Mouse (Mus musculus) liver, embryonic 13.5 days (tissue): ENCODE results near the gene Pax1. TPM values are rescaled to one million over a fixed set of nuclear protein-coding genes. Genes with fewer than 3 reads are reported as not detected.

Experiments used
- ATAC-seq: fragments of 200-750 bp; cut with Nextera tagmentation; 2 replicates; pipeline ENCODE4 v1.8.0; 2017; ENCODE audit warnings: low read depth, mild to moderate bottlenecking, moderate number of reproducible peaks, moderate library complexity
- DNase-seq: peaks from one replicate; pipeline ENCODE4 v3.0.0; 2022
- H3K27ac ChIP-seq: fragments of 300-500 bp; sonication (generic); 2 replicates; pipeline ENCODE4 v1.5.1; 2015; ENCODE audit warnings: moderate library complexity, mild to moderate bottlenecking, inconsistent platforms
- H3K27me3 ChIP-seq: fragments of 300-500 bp; sonication (generic); 2 replicates; pipeline ENCODE4 v1.6.1; 2015; ENCODE audit warnings: mild to moderate bottlenecking, inconsistent platforms
- H3K36me3 ChIP-seq: fragments of 300-500 bp; sonication (generic); 2 replicates; pipeline ENCODE4 v1.6.1; 2015; ENCODE audit warnings: mild to moderate bottlenecking, inconsistent platforms
- H3K4me1 ChIP-seq: fragments of 300-500 bp; sonication (generic); replicated peaks from 2 replicates; pipeline ENCODE4 v1.6.1; 2015; ENCODE audit warnings: inconsistent platforms
- H3K4me2 ChIP-seq: fragments of 300-500 bp; sonication (generic); 2 replicates; pipeline ENCODE4 v1.6.1; 2015; ENCODE audit warnings: inconsistent platforms, mild to moderate bottlenecking, moderate library complexity
- H3K4me3 ChIP-seq: fragments of 300-500 bp; sonication (generic); replicated peaks from 2 replicates; pipeline ENCODE4 v1.5.1; 2015; ENCODE audit warnings: mild to moderate bottlenecking, inconsistent platforms
- H3K9ac ChIP-seq: fragments of 300-500 bp; sonication (generic); 2 replicates; pipeline ENCODE4 v1.6.1; 2015; ENCODE audit warnings: mild to moderate bottlenecking, inconsistent platforms
- H3K9me3 ChIP-seq: fragments of 300-500 bp; sonication (generic); replicated peaks from 2 replicates; pipeline ENCODE4 v1.6.1; 2016; ENCODE audit warnings: inconsistent platforms
- WGBS: fragments of 180-500 bp; shearing (Covaris S2); methylation state at CpG from one replicate; pipeline ENCODE4 v1.1.7; 2015; ENCODE audit not compliant: insufficient replicate concordance; 5-methylcytosine and 5-hydroxymethylcytosine counted together
- polyA plus RNA-seq: library from polyadenylated mRNA; unstranded; fragments of >200 nt; fragmentation: Nextera tagmentation; extraction: Ambion mirVana; gene quantifications from 2 replicates; pipeline ENCODE4 v1.2.1, GENCODE M21; 2015

Pax1 gene
- not detected in 2 replicates for polyA plus RNA-seq

GRCm38 (mm10) chr2:147361581-147361980, at the start of gene Pax1:
Gene Pax1 (plus strand): TSS chr2:147361925.
- DNase-seq: no peak
- Histone ChIP-seq H3K9ac (no peak within 1 kb of the TSS), H3K4me2 (no peak within 1 kb of the TSS), H3K27me3 (peaks cover 94% of the 10 kb centered on the region), H3K9me3 (no peaks in the 10 kb centered on the region), H3K4me1 (no peaks in the 10 kb centered on the region), H3K36me3 (no peaks in the 10 kb centered on the region), H3K4me3 (no peak within 1 kb of the TSS), H3K27ac (no peak within 1 kb of the TSS)
- 2% methylated on average over 18 of the region's 18 CpGs for WGBS
- no peak for ATAC-seq

DNA sequence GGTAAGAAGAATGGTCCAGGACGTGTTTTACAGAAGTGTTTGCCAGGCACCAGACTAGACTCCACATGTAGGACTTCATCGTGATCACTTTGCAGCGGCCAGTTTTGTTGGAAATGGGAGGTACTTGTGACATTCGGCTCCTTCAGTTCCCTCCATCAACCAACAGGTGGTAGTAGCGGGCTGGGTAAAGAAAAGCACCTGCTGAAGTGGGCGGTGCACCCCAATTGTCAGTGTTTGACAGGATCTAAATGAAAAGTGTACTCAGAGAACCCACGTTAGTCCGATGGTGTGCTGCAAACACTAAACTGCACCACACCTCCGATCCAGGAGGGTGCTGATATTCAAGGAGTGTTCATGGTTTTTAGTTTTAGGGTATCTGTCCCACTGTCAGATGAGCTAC, 40.7 kb upstream of the Pax1 start:
- peak; percentile 1 for DNase-seq
- no peak overlapping the region for H3K27ac ChIP-seq
- no peaks in the 10 kb centered on the region for H3K4me1 ChIP-seq
- H3K4me2 ChIP-seq: no peak overlapping the region
- 0 out of 2 replicates have a peak, but pooled peaks cover 5% of the 10 kb centered on the region for H3K27me3 ChIP-seq
- no peak overlapping the region for H3K9ac ChIP-seq
- ATAC-seq: no peak
- H3K36me3 ChIP-seq: no peaks in the 10 kb centered on the region
- 8% methylated on average over 9 of the region's 9 CpGs for WGBS
- H3K9me3 ChIP-seq: no peaks in the 10 kb centered on the region
- H3K4me3 ChIP-seq: no peak overlapping the region

- Histone ChIP-seq H3K4me2 (no peak overlapping the region), H3K36me3 (no peaks in the 10 kb centered on the region), H3K4me3 (no peak overlapping the region), H3K9me3 (no peaks in the 10 kb centered on the region), H3K4me1 (no peaks in the 10 kb centered on the region), H3K27me3 (0 out of 2 replicates have a peak, but pooled peaks cover 4% of the 10 kb centered on the region), H3K27ac (no peak overlapping the region), H3K9ac (no peak overlapping the region)
- WGBS: 64% methylated on average over 2 of the region's 2 CpGs
- DNase-seq (no peak), ATAC-seq (no peak)
Measured at GRCm38 (mm10) chr2:147325178-147325577, 36.5 kb upstream of the Pax1 start.

- no peaks in the 10 kb centered on the region for H3K36me3 ChIP-seq
- no peak overlapping the region for H3K9ac ChIP-seq
- H3K4me3 ChIP-seq: no peak overlapping the region
- no peak overlapping the region for H3K4me2 ChIP-seq
- no peaks in the 10 kb centered on the region for H3K4me1 ChIP-seq
- DNase-seq (no peak), ATAC-seq (no peak)
- no peaks in the 10 kb centered on the region for H3K27me3 ChIP-seq
- no peaks in the 10 kb centered on the region for H3K9me3 ChIP-seq
- no peak overlapping the region for H3K27ac ChIP-seq
- 58% methylated on average over 2 of the region's 2 CpGs for WGBS
Measured at GRCm38 (mm10) chr2:147332731-147333130, 29.0 kb upstream of the Pax1 start.

- Histone ChIP-seq H3K27ac (no peak overlapping the region), H3K4me1 (no peaks in the 10 kb centered on the region), H3K27me3 (no peaks in the 10 kb centered on the region), H3K4me2 (no peak overlapping the region), H3K36me3 (no peaks in the 10 kb centered on the region), H3K9ac (no peak overlapping the region), H3K9me3 (no peaks in the 10 kb centered on the region), H3K4me3 (no peak overlapping the region)
- WGBS: 63% methylated on average over 15 of the region's 15 CpGs
- DNase-seq (no peak), ATAC-seq (no peak)
Measured at GRCm38 (mm10) chr2:147338729-147339128, 23.0 kb upstream of the Pax1 start.

DNA sequence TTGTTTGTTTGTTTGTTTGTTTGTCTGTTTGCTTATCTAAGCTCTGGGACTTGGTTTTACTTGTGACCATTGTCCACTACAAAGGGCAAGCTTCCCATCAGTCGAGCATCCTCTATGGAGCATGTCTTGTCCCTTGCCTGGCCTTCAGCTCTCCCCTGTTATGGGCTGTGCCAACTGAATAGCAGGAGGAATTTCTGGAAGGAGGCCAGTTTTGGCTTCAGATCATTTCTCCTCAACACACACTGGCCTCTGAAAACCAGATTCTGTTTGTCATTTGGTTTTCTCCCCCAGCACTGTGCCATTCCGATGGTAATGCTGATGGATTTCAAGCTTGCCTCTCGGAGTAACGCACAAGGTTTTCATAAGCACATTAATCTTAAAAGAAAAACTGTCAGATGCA, 21.9 kb upstream of the Pax1 start:
- H3K4me1 ChIP-seq: no peaks in the 10 kb centered on the region
- H3K9me3 ChIP-seq: no peaks in the 10 kb centered on the region
- H3K27me3 ChIP-seq: no peaks in the 10 kb centered on the region
- H3K4me2 ChIP-seq: no peak overlapping the region
- H3K27ac ChIP-seq: no peak overlapping the region
- no peak for ATAC-seq
- H3K4me3 ChIP-seq: no peak overlapping the region
- no peak for DNase-seq
- no peak overlapping the region for H3K9ac ChIP-seq
- H3K36me3 ChIP-seq: no peaks in the 10 kb centered on the region
- WGBS: 73% methylated on average over 4 of the region's 4 CpGs

DNA sequence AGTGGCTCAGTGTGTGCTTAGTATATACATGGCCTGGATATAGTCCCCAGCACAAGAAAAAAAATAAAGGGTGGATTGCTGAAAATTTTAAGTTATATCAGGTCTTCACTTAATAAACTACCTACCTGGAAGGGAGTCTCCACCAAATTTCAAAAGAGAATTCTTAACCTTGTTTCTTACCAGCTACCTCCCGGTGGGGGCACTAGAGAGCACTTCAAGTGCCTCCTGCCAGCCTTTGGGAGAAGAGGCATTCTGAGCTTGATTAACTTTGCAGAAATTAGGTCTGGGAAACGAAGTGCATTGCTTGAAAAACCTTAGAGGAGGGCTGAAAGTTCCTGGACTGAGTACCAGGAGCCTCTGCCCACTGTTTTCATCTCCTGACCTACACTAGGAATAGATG, 19.5 kb upstream of the Pax1 start:
- no peak for DNase-seq
- Histone ChIP-seq H3K27ac (no peak overlapping the region), H3K9ac (no peak overlapping the region), H3K4me1 (no peaks in the 10 kb centered on the region), H3K36me3 (no peaks in the 10 kb centered on the region), H3K4me2 (no peak overlapping the region), H3K27me3 (no peaks in the 10 kb centered on the region), H3K4me3 (no peak overlapping the region), H3K9me3 (no peaks in the 10 kb centered on the region)
- ATAC-seq: no peak
- 9% methylated on average over 2 of the region's 2 CpGs for WGBS

DNA sequence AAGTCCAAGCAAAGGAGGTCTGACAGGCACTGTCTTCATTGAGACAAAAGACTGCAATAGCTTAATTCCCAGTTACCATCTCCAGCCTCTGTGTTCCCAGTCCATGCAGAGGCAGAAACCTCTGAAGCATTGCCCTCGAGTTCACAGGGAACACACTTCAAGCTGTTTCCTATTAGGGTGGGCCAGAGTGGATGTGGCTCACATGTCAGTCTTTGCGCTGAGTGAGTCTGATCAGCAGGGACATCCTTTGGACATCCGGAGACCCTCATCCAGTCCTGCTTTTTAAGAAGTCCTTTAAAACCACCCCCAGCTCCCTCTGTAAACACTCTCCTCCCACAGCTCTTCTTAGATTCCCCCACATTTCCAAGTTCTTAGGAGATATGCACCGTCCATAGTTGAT, 2.0 kb upstream of the Pax1 start:
- ATAC-seq (no peak), DNase-seq (no peak)
- Histone ChIP-seq H3K9ac (no peak overlapping the region), H3K4me3 (no peak overlapping the region), H3K27me3 (peaks cover 78% of the 10 kb centered on the region), H3K27ac (no peak overlapping the region), H3K9me3 (no peaks in the 10 kb centered on the region), H3K36me3 (no peaks in the 10 kb centered on the region), H3K4me1 (no peaks in the 10 kb centered on the region), H3K4me2 (no peak overlapping the region)
- 8% methylated on average over 4 of the region's 4 CpGs for WGBS

DNA sequence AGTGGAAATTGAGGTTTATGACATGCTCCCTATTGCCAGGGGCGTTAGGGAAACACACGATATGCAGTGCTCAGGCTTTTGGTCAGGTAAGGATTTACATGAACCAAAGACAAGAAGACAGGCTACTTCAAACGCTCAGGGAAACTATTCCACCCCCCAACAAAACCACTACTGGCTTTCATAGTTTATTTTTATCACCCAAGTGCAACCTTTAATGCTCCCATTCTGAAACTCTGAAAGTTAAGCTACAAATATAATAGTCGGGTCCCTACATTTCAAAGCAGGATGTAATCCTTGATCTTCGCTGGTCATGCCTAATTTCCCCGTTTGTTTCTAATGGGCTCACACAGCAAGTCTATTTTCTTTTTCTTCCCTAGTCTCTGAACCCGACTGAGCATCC, 1.3 kb upstream of the Pax1 start:
- no peaks in the 10 kb centered on the region for H3K9me3 ChIP-seq
- DNase-seq (no peak), ATAC-seq (no peak)
- no peaks in the 10 kb centered on the region for H3K4me1 ChIP-seq
- peaks cover 85% of the 10 kb centered on the region for H3K27me3 ChIP-seq
- 5% methylated on average over 7 of the region's 7 CpGs for WGBS
- H3K9ac ChIP-seq: no peak overlapping the region
- H3K4me2 ChIP-seq: no peak overlapping the region
- H3K4me3 ChIP-seq: no peak overlapping the region
- H3K27ac ChIP-seq: no peak overlapping the region
- no peaks in the 10 kb centered on the region for H3K36me3 ChIP-seq

- no peaks in the 10 kb centered on the region for H3K4me1 ChIP-seq
- under 1% methylated on average over 5 of the region's 5 CpGs for WGBS
- H3K9me3 ChIP-seq: no peaks in the 10 kb centered on the region
- H3K36me3 ChIP-seq: no peaks in the 10 kb centered on the region
- H3K9ac ChIP-seq: no peak overlapping the region
- H3K4me3 ChIP-seq: no peak overlapping the region
- DNase-seq (no peak), ATAC-seq (no peak)
- no peak overlapping the region for H3K27ac ChIP-seq
- H3K27me3 ChIP-seq: peaks cover 89% of the 10 kb centered on the region
- H3K4me2 ChIP-seq: no peak overlapping the region
Measured at GRCm38 (mm10) chr2:147360856-147361255, 869 bp upstream of the Pax1 start.

- Histone ChIP-seq H3K4me2 (no peak overlapping the region), H3K9me3 (no peaks in the 10 kb centered on the region), H3K27ac (no peak overlapping the region), H3K9ac (no peak overlapping the region), H3K4me1 (no peaks in the 10 kb centered on the region), H3K27me3 (peaks cover 97% of the 10 kb centered on the region), H3K4me3 (no peak overlapping the region), H3K36me3 (no peaks in the 10 kb centered on the region)
- 1% methylated on average over 18 of the region's 18 CpGs for WGBS
- ATAC-seq: no peak
- DNase-seq: no peak
Measured at GRCm38 (mm10) chr2:147362316-147362715, 591 bp downstream of the Pax1 start.

- no peak overlapping the region for H3K4me2 ChIP-seq
- WGBS: 9% methylated on average over 6 of the region's 6 CpGs
Measured at GRCm38 (mm10) chr2:147363401-147364130, 1.8 kb downstream of the Pax1 start.

More at GRCm38 (mm10) chr2:147363401-147364130, 1.8 kb downstream of the Pax1 start:
- Histone ChIP-seq H3K9me3 (no peaks in the 10 kb centered on the region), H3K36me3 (no peaks in the 10 kb centered on the region), H3K4me3 (no peak overlapping the region), H3K27me3 (peaks cover 100% of the 10 kb centered on the region), H3K9ac (no peak overlapping the region), H3K4me1 (no peaks in the 10 kb centered on the region), H3K27ac (no peak overlapping the region)
- no peak for ATAC-seq
- no peak for DNase-seq
